Mouse (Mus musculus) adrenal gland, adult 18-20 months (tissue): ENCODE results near the gene Cd302. TPM values are rescaled to one million over a fixed set of nuclear protein-coding genes. Genes with fewer than 3 reads are reported as not detected.

Source experiments
- total RNA-seq, 2 experiments: library from RNA; stranded (reverse); gene quantifications; 1 replicate in 1 of 2; 2 replicates in 1 of 2; pipeline ENCODE4 v1.2.3; 2021

The Cd302 gene
- total RNA-seq, 2 experiments from 2014 or later, result 34.5 to 47.8 TPM

Other genes starting within 250 kb of the Cd302 start
- 10 to 100 TPM; 50.9 to 78.3 TPM for gene Baz2b, start 74.6 kb downstream of the Cd302 start, total RNA-seq
- gene March7, start 74.6 kb downstream of the Cd302 start, total RNA-seq, result 10 to 100 TPM; 36.3 to 43.9 TPM
- gene Ly75, start 98.8 kb upstream of the Cd302 start, total RNA-seq, result 1 to 10 TPM in 1 of 2 experiments, under 1 TPM in 1; 0.90 to 1.5 TPM